Mouse (Mus musculus): ENCODE measurements around the gene Mctp1. TPM values are rescaled to one million over a fixed set of nuclear protein-coding genes. Genes with fewer than 3 reads are reported as not detected.
"Not testable (repeated sequence)": the region's sequence is repeated elsewhere in the genome, so short reads cannot be mapped to it uniquely, and the experiment has no call there.

Mctp1 gene
- polyA plus RNA-seq (2012; ENCODE audit: insufficient read depth, insufficient read length, missing spikeins) = 16.7 and 16.8 TPM in 2 replicates

DNA sequence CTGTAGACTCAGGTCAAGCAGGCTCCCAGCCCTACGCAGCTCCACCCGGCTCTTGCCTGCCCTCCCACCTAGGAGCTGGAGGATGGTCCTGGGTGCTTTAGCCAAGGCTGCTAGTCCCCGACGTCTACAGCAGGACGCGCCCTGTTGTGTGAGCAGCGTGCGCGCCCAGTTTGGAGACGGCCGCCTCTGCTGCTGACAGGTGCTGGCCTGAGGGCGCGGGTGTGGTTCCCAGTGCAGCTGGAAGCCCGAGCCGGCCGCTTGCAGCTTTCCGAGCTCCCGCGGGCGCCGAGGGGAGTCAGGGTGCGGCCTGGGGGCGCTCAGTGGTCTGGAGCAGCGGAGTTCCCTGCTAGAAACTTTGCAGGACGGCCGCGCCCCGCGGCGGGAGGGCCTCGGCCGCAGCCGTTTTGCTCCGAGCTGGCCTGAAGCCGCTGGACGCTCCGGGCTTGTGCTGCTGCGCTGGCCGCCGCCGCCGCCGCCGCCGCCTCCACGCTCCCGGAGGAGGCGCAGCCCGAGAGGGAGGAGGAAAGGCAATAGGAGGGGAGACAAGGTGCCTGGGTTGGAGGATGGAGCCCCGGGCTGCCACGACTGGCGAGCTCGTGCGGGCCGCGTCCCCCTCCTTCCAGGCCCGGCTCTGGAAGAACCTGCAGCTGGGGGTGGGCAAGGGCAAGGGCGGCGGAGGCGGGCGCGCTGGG lies at the start of gene Mctp1:
Mctp1 (plus strand) TSS at position 564 of the 692 bp plus-strand sequence.
- no peak within 1 kb of the TSS for H3K27ac ChIP-seq (ENCODE audit: insufficient read depth, low read depth, low read length)
- peak within 1 kb of the TSS; percentile 92 for H3K4me3 ChIP-seq (ENCODE audit: insufficient read depth, low read length)
- TF ChIP-seq POLR2A (IDR thresholded peaks at IDR 0.05; ENCODE audit: borderline replicate concordance, low read depth, low read length) (no peak), CTCF (IDR thresholded peaks at IDR 0.05; ENCODE audit: low read depth, low read length) (no peak)
- H3K4me1 ChIP-seq (ENCODE audit: control insufficient read depth, insufficient read depth, low read length) = peaks cover 3% of the 10 kb centered on the region

DNA sequence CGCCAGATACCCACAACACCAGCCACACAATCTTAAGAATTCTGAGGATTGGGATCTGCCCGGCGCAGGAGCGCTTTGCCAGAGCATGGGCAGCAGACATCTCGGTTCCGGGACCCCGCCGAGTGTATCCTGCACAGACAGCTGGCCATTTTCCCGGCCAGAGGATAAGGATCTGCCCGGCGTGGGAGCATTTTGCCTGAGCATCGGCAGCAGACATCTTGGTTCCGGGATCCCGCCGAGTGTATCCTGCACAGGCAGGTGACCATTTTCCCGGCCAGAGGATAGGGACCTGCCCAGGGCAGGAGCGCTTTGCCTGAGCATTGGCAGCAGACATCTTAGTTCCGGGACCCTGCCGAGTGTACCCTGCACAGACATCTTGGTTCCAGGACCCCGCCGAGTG lies 38.4 kb upstream of the Mctp1 start:
- H3K27ac ChIP-seq (ENCODE audit: insufficient read depth, low read depth, low read length); H3K4me3 ChIP-seq (ENCODE audit: insufficient read depth, low read length); H3K4me1 ChIP-seq (ENCODE audit: control insufficient read depth, insufficient read depth, low read length): not testable (repeated sequence)

DNA sequence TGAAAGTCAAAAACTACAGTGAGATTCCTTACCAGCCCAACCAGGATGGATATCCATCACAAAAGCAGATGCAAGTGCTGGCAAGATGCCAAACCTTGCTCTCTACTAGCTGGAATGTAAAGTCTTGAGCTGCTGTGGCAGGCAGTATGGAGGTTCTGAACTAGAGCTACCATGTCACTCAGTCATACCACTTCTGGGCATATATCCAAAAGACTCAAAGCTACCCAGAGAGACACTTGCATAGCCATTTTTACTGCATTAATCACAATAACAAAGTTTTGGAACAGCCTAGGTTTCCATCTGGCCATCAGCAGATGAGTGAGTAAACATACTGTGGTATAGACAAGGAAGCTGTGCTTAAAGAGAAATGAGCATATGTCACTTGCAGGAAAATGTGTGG lies 25.6 kb upstream of the Mctp1 start:
- Histone ChIP-seq H3K4me3 (ENCODE audit: insufficient read depth, low read length) (no peak overlapping the region), H3K4me1 (ENCODE audit: control insufficient read depth, insufficient read depth, low read length) (no peaks in the 10 kb centered on the region), H3K27ac (ENCODE audit: insufficient read depth, low read depth, low read length) (no peak overlapping the region)
- no peak for TF ChIP-seq CTCF (IDR thresholded peaks at IDR 0.05; ENCODE audit: low read depth, low read length)
- no peak for TF ChIP-seq POLR2A (IDR thresholded peaks at IDR 0.05; ENCODE audit: borderline replicate concordance, low read depth, low read length)

DNA sequence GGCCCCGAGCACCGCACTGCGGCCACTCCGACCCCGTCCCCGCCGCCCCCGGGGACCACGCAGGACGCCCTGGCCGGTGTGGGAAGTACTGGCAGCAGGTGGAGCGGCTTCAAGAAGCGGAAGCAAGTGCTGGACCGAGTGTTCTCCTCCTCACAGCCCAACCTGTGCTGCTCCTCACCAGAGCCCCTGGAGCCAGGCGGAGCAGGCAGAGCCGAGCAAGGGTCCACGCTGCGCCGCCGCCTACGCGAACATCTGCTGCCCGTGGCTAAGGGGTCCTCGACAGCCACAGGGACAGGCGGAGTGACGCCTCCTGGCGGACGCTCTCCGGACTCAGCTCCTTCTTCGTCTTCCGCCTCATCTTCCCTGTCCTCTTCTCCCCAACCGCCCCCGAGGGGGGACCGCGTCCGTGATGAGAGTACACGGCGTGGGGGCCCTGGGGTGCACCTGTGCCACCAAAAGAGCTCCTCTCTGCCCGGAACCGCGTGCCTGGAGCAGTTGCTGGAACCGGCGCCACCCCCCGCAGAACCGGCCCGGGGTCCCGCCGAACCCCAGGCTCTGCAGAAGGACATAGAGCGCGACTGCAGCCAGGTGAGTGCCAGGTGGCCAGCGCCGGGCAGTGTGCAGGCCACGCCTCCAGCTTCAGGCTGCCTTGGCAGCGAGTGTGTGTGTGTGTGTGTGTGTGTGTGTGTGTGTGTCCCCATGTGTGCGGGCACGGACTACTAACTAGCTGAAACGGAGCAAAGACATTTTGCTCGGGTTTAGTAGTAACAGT lies 515 bp downstream of the Mctp1 start:
- peak overlapping the region; percentile 92 for H3K4me3 ChIP-seq (ENCODE audit: insufficient read depth, low read length)
- H3K4me1 ChIP-seq (ENCODE audit: control insufficient read depth, insufficient read depth, low read length) = peaks cover 3% of the 10 kb centered on the region
- TF ChIP-seq POLR2A (IDR thresholded peaks at IDR 0.05; ENCODE audit: borderline replicate concordance, low read depth, low read length) (no peak), CTCF (IDR thresholded peaks at IDR 0.05; ENCODE audit: low read depth, low read length) (peak; percentile 72)
- no peak overlapping the region for H3K27ac ChIP-seq (ENCODE audit: insufficient read depth, low read depth, low read length)

DNA sequence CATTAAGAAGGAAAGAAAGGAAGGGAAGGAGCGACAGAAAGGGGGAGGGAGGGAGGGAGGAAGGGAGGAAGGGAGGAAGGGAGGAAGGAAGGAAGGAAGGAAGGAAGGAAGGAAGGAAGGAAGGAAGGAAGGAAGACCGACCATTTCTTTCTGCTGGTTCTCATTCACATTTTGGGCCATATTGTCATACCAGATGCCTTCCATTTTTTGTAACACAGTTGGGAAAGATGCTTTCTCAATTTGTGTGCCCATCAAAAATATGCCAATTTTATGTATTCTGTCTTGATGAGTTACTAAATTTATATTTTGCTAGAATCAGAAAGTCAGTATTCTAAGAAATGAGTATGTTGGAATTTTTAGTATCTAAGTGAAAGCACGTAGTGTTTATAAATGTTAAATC lies 4.3 kb downstream of the Mctp1 start:
- Histone ChIP-seq H3K4me3 (ENCODE audit: insufficient read depth, low read length) (no peak overlapping the region), H3K27ac (ENCODE audit: insufficient read depth, low read depth, low read length) (no peak overlapping the region), H3K4me1 (ENCODE audit: control insufficient read depth, insufficient read depth, low read length) (peaks cover 15% of the 10 kb centered on the region)
- TF ChIP-seq POLR2A (IDR thresholded peaks at IDR 0.05; ENCODE audit: borderline replicate concordance, low read depth, low read length) (no peak), CTCF (IDR thresholded peaks at IDR 0.05; ENCODE audit: low read depth, low read length) (no peak)

DNA sequence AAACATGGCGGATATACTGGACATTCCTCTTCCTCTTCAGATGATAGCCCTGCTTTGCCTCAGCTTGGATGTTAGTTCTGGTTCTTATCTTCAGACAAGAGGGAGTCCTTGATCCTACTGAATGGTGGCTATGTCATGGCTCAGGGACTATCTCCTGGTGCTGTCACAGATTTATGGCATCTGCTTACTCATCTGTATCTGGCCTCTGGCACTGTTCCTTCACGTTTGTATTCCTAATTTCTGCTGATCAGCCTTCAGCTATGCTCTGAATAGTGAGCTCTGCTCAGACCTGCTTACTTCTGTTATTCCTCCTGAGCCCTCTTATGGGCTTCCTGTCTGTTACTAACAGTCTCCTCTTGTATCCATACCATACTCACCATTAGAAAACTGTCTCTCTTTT lies 7.6 kb downstream of the Mctp1 start:
- H3K4me3 ChIP-seq (ENCODE audit: insufficient read depth, low read length) = no peak overlapping the region
- no peak overlapping the region for H3K27ac ChIP-seq (ENCODE audit: insufficient read depth, low read depth, low read length)
- peaks cover 39% of the 10 kb centered on the region for H3K4me1 ChIP-seq (ENCODE audit: control insufficient read depth, insufficient read depth, low read length)
- no peak for TF ChIP-seq CTCF (IDR thresholded peaks at IDR 0.05; ENCODE audit: low read depth, low read length)
- no peak for TF ChIP-seq POLR2A (IDR thresholded peaks at IDR 0.05; ENCODE audit: borderline replicate concordance, low read depth, low read length)

DNA sequence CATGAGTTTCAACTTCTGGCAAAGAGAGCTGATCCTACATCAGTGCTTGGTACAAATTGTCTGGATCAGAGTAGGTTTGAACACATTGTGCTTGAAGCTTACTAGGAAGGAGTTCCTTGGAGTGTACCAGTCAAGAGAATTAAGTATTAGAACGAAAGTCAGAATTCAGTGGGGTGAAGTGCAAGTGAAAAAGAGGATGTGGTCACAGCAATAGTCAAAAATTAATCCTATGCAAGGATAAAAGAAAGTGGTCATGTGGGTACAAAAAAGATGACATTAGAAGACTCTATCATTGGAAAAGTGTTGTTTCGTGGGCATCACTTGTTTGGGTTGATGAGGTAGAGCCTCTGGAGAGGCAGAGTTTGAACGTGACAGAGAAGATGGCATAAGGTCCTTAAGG lies 8.8 kb downstream of the Mctp1 start:
- peaks cover 39% of the 10 kb centered on the region for H3K4me1 ChIP-seq (ENCODE audit: control insufficient read depth, insufficient read depth, low read length)
- no peak overlapping the region for H3K4me3 ChIP-seq (ENCODE audit: insufficient read depth, low read length)
- no peak for TF ChIP-seq CTCF (IDR thresholded peaks at IDR 0.05; ENCODE audit: low read depth, low read length)
- no peak for TF ChIP-seq POLR2A (IDR thresholded peaks at IDR 0.05; ENCODE audit: borderline replicate concordance, low read depth, low read length)
- 0 out of 2 replicates have a peak overlapping the region, but pooled peaks have one; percentile 37 for H3K27ac ChIP-seq (ENCODE audit: insufficient read depth, low read depth, low read length)

DNA sequence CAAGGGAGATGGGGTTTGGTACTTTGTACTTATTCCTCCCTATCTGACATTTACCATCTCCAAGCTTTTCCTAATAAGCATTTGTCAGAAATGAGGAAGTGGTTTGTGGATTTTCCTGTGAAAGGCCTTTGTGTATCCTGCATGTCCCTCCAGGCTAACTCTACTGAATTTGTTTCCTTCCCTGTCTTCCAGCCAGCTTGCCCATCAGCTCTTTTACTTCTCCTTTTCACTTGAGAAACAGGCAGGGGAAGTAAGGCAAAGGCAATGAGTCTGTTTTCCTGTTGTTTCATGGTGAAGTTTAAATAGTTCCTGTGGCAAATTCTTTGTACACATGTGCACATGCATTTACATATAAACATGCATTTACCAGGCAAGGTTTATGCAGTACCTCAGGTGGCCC lies 11.6 kb downstream of the Mctp1 start:
- TF ChIP-seq CTCF (IDR thresholded peaks at IDR 0.05; ENCODE audit: low read depth, low read length) = no peak
- TF ChIP-seq POLR2A (IDR thresholded peaks at IDR 0.05; ENCODE audit: borderline replicate concordance, low read depth, low read length) = no peak
- peak overlapping the region; percentile 94 for H3K27ac ChIP-seq (ENCODE audit: insufficient read depth, low read depth, low read length)
- peaks cover 39% of the 10 kb centered on the region for H3K4me1 ChIP-seq (ENCODE audit: control insufficient read depth, insufficient read depth, low read length)

DNA sequence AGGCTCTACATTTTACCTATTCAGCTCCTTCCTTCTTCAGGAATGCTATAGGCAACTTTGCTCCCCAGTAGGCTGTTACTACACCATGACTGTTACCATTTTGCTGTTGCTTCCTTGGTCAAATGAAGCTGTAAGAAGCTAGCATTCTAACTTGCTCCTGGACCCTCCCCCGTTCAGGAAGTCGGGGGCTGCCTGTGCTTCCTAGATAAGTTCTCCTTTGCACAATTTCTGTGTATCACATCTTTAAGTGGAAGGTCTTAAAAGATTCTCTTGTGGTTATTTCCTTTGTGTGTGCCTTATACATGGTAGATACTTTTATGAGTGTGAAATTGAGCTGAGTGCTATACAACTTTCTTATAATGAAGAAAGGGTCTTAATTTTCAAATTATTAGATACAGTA lies 25.0 kb downstream of the Mctp1 start:
- Histone ChIP-seq H3K4me1 (ENCODE audit: control insufficient read depth, insufficient read depth, low read length) (peaks cover 19% of the 10 kb centered on the region), H3K27ac (ENCODE audit: insufficient read depth, low read depth, low read length) (no peak overlapping the region), H3K4me3 (ENCODE audit: insufficient read depth, low read length) (no peak overlapping the region)
- TF ChIP-seq POLR2A (IDR thresholded peaks at IDR 0.05; ENCODE audit: borderline replicate concordance, low read depth, low read length) (no peak), CTCF (IDR thresholded peaks at IDR 0.05; ENCODE audit: low read depth, low read length) (no peak)

More for the DNA sequence above, 11.6 kb downstream of the Mctp1 start:
- no peak overlapping the region for H3K4me3 ChIP-seq (ENCODE audit: insufficient read depth, low read length)

DNA sequence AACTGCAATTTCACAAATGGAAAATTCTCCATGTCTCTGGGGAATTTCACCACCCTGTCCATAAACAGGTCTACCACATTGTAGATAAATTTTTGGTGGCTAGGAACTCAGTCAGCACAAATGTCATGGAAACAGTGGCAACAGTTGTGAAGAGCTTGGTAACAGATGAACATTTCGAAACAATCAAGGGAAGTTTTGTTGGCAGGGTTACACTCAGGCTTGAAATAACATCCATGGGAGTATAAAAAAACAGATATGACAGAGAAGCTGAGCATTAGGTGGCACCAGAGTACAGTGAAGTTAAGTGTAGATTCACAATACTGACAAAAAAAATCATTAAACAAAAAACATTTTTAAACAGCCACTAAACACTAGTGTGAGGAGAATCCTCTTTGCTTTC lies 26.3 kb downstream of the Mctp1 start:
- Histone ChIP-seq H3K4me3 (ENCODE audit: insufficient read depth, low read length) (no peak overlapping the region), H3K4me1 (ENCODE audit: control insufficient read depth, insufficient read depth, low read length) (peaks cover 19% of the 10 kb centered on the region), H3K27ac (ENCODE audit: insufficient read depth, low read depth, low read length) (peak overlapping the region; percentile 43)
- TF ChIP-seq CTCF (IDR thresholded peaks at IDR 0.05; ENCODE audit: low read depth, low read length) = no peak
- no peak for TF ChIP-seq POLR2A (IDR thresholded peaks at IDR 0.05; ENCODE audit: borderline replicate concordance, low read depth, low read length)
